Mouse (Mus musculus): ENCODE results near the gene Ostn. TPM values are rescaled to one million over a fixed set of nuclear protein-coding genes. Genes with fewer than 3 reads are reported as not detected.

Ostn gene
- polyA plus RNA-seq, 1 experiment, result not detected

- Histone ChIP-seq H3K79me2 (ENCODE audit: control insufficient read depth, insufficient read depth) (peaks cover 38% of the 10 kb centered on the region), H3K27me3 (ENCODE audit: control insufficient read depth, insufficient read depth, insufficient read length) (no peaks in the 10 kb centered on the region), H3K36me3 (ENCODE audit: control insufficient read depth, insufficient read depth) (no peaks in the 10 kb centered on the region), H3K79me3 (ENCODE audit: low read depth) (peaks cover 30% of the 10 kb centered on the region), H3K4me3 (ENCODE audit: insufficient read depth, poor library complexity, severe bottlenecking) (peak overlapping the region; percentile 60), H3ac (ENCODE audit: control insufficient read depth, insufficient read length, low read depth) (no peak overlapping the region)
- no peak for TF ChIP-seq MAX (IDR thresholded peaks at IDR 0.05)
- no peak for TF ChIP-seq FOSL1 (IDR thresholded peaks at IDR 0.05; ENCODE audit: insufficient read depth, low read length, poor library complexity, severe bottlenecking)
- TF ChIP-seq USF1 (IDR thresholded peaks at IDR 0.05; ENCODE audit: low read depth), result no peak
- TF ChIP-seq CTCF (IDR thresholded peaks at IDR 0.05; ENCODE audit: control insufficient read depth, insufficient read depth, insufficient read length), result no peak
- TF ChIP-seq MYOG (IDR thresholded peaks at IDR 0.05; ENCODE audit: control insufficient read depth, extremely low read depth, insufficient read length), result no peak
- no peak for TF ChIP-seq MYOD1 (IDR thresholded peaks at IDR 0.05; ENCODE audit: control insufficient read depth, insufficient read length, low read depth)
- no peak for TF ChIP-seq CEBPB (IDR thresholded peaks at IDR 0.05; ENCODE audit: low read depth)
Measured at GRCm38 (mm10) chr16:27387634-27388611, 80.6 kb downstream of the Ostn start.

- Histone ChIP-seq H3K36me3 (ENCODE audit: control insufficient read depth, insufficient read depth) (no peaks in the 10 kb centered on the region), H3K79me2 (ENCODE audit: control insufficient read depth, insufficient read depth) (peaks cover 48% of the 10 kb centered on the region), H3K27me3 (ENCODE audit: control insufficient read depth, insufficient read depth, insufficient read length) (no peaks in the 10 kb centered on the region), H3K4me3 (ENCODE audit: insufficient read depth, poor library complexity, severe bottlenecking) (peak within 1 kb of the TSS; percentile 60), H3ac (ENCODE audit: control insufficient read depth, insufficient read length, low read depth) (peak within 1 kb of the TSS; percentile 66), H3K79me3 (ENCODE audit: low read depth) (peaks cover 36% of the 10 kb centered on the region)
- TF ChIP-seq CEBPB (IDR thresholded peaks at IDR 0.05; ENCODE audit: low read depth), result no peak
- no peak for TF ChIP-seq USF1 (IDR thresholded peaks at IDR 0.05; ENCODE audit: low read depth)
- TF ChIP-seq MYOD1 (IDR thresholded peaks at IDR 0.05; ENCODE audit: control insufficient read depth, insufficient read length, low read depth), result no peak
- TF ChIP-seq CTCF (IDR thresholded peaks at IDR 0.05; ENCODE audit: control insufficient read depth, insufficient read depth, insufficient read length), result no peak
- no peak for TF ChIP-seq FOSL1 (IDR thresholded peaks at IDR 0.05; ENCODE audit: insufficient read depth, low read length, poor library complexity, severe bottlenecking)
- TF ChIP-seq MAX (IDR thresholded peaks at IDR 0.05), result no peak
- TF ChIP-seq MYOG (IDR thresholded peaks at IDR 0.05; ENCODE audit: control insufficient read depth, extremely low read depth, insufficient read length), result no peak
Measured at GRCm38 (mm10) chr16:27388761-27389451, 81.6 kb downstream of the Ostn start, which contains the start of gene Ccdc50. Gene Ccdc50, plus strand, starts transcription at chr16:27388869.

GRCm38 (mm10) chr16:27389534-27390282 is 82.4 kb downstream of the Ostn start:
- Histone ChIP-seq H3K79me3 (ENCODE audit: low read depth) (peaks cover 36% of the 10 kb centered on the region), H3K4me3 (ENCODE audit: insufficient read depth, poor library complexity, severe bottlenecking) (peak overlapping the region; percentile 60), H3K79me2 (ENCODE audit: control insufficient read depth, insufficient read depth) (peaks cover 56% of the 10 kb centered on the region), H3K36me3 (ENCODE audit: control insufficient read depth, insufficient read depth) (no peaks in the 10 kb centered on the region), H3ac (ENCODE audit: control insufficient read depth, insufficient read length, low read depth) (peak overlapping the region; percentile 66), H3K27me3 (ENCODE audit: control insufficient read depth, insufficient read depth, insufficient read length) (no peaks in the 10 kb centered on the region)
- TF ChIP-seq MYOG (IDR thresholded peaks at IDR 0.05; ENCODE audit: control insufficient read depth, extremely low read depth, insufficient read length), result no peak
- TF ChIP-seq MAX (IDR thresholded peaks at IDR 0.05), result no peak
- TF ChIP-seq CEBPB (IDR thresholded peaks at IDR 0.05; ENCODE audit: low read depth), result no peak
- no peak for TF ChIP-seq FOSL1 (IDR thresholded peaks at IDR 0.05; ENCODE audit: insufficient read depth, low read length, poor library complexity, severe bottlenecking)
- TF ChIP-seq CTCF (IDR thresholded peaks at IDR 0.05; ENCODE audit: control insufficient read depth, insufficient read depth, insufficient read length), result no peak
- TF ChIP-seq USF1 (IDR thresholded peaks at IDR 0.05; ENCODE audit: low read depth), result no peak
- no peak for TF ChIP-seq MYOD1 (IDR thresholded peaks at IDR 0.05; ENCODE audit: control insufficient read depth, insufficient read length, low read depth)

- H3K36me3 ChIP-seq (ENCODE audit: control insufficient read depth, insufficient read depth), result no peaks in the 10 kb centered on the region
- H3ac ChIP-seq (ENCODE audit: control insufficient read depth, insufficient read length, low read depth), result no peak overlapping the region
- no peak overlapping the region for H3K4me3 ChIP-seq (ENCODE audit: insufficient read depth, poor library complexity, severe bottlenecking)
- peaks cover 62% of the 10 kb centered on the region for H3K79me2 ChIP-seq (ENCODE audit: control insufficient read depth, insufficient read depth)
- H3K27me3 ChIP-seq (ENCODE audit: control insufficient read depth, insufficient read depth, insufficient read length), result no peaks in the 10 kb centered on the region
- TF ChIP-seq FOSL1 (IDR thresholded peaks at IDR 0.05; ENCODE audit: insufficient read depth, low read length, poor library complexity, severe bottlenecking), result no peak
- no peak for TF ChIP-seq MYOG (IDR thresholded peaks at IDR 0.05; ENCODE audit: control insufficient read depth, extremely low read depth, insufficient read length)
- no peak for TF ChIP-seq MAX (IDR thresholded peaks at IDR 0.05)
- no peak for TF ChIP-seq CTCF (IDR thresholded peaks at IDR 0.05; ENCODE audit: control insufficient read depth, insufficient read depth, insufficient read length)
- no peak for TF ChIP-seq CEBPB (IDR thresholded peaks at IDR 0.05; ENCODE audit: low read depth)
- TF ChIP-seq MYOD1 (IDR thresholded peaks at IDR 0.05; ENCODE audit: control insufficient read depth, insufficient read length, low read depth), result no peak
- no peak for TF ChIP-seq USF1 (IDR thresholded peaks at IDR 0.05; ENCODE audit: low read depth)
- H3K79me3 ChIP-seq (ENCODE audit: low read depth), result peaks cover 40% of the 10 kb centered on the region
Measured at GRCm38 (mm10) chr16:27390306-27390705, 83.0 kb downstream of the Ostn start.

- TF ChIP-seq MYOD1 (IDR thresholded peaks at IDR 0.05; ENCODE audit: control insufficient read depth, insufficient read length, low read depth), result no peak
- TF ChIP-seq MAX (IDR thresholded peaks at IDR 0.05), result no peak
- TF ChIP-seq CTCF (IDR thresholded peaks at IDR 0.05; ENCODE audit: control insufficient read depth, insufficient read depth, insufficient read length), result no peak
- no peak for TF ChIP-seq MYOG (IDR thresholded peaks at IDR 0.05; ENCODE audit: control insufficient read depth, extremely low read depth, insufficient read length)
- no peak for TF ChIP-seq USF1 (IDR thresholded peaks at IDR 0.05; ENCODE audit: low read depth)
- no peak for TF ChIP-seq FOSL1 (IDR thresholded peaks at IDR 0.05; ENCODE audit: insufficient read depth, low read length, poor library complexity, severe bottlenecking)
- TF ChIP-seq CEBPB (IDR thresholded peaks at IDR 0.05; ENCODE audit: low read depth), result no peak
- Histone ChIP-seq H3K4me3 (ENCODE audit: insufficient read depth, poor library complexity, severe bottlenecking) (no peak overlapping the region), H3K79me3 (ENCODE audit: low read depth) (peaks cover 54% of the 10 kb centered on the region), H3K79me2 (ENCODE audit: control insufficient read depth, insufficient read depth) (peaks cover 78% of the 10 kb centered on the region), H3K36me3 (ENCODE audit: control insufficient read depth, insufficient read depth) (no peaks in the 10 kb centered on the region), H3ac (ENCODE audit: control insufficient read depth, insufficient read length, low read depth) (no peak overlapping the region), H3K27me3 (ENCODE audit: control insufficient read depth, insufficient read depth, insufficient read length) (no peaks in the 10 kb centered on the region)
Measured at GRCm38 (mm10) chr16:27391845-27392244, 84.6 kb downstream of the Ostn start.

All from C2C12 (cell line).